Mouse (Mus musculus) ES-Bruce4 (cell line): ENCODE data around the gene Wwp2.

Experiments used
- CTCF ChIP-seq: IDR thresholded peaks from one replicate; pipeline ENCODE4 v1.8.1; 2011; ENCODE audit warnings: low read depth, low read length
- EP300 ChIP-seq: IDR thresholded peaks from 2 replicates; pipeline ENCODE4 v1.6.1; 2011; ENCODE audit warnings: low read depth, low read length; ENCODE audit not compliant: insufficient read depth
- POLR2A ChIP-seq: IDR thresholded peaks from one replicate; pipeline ENCODE4 v1.8.1; 2011; ENCODE audit warnings: low read length; ENCODE audit not compliant: insufficient read depth

DNA sequence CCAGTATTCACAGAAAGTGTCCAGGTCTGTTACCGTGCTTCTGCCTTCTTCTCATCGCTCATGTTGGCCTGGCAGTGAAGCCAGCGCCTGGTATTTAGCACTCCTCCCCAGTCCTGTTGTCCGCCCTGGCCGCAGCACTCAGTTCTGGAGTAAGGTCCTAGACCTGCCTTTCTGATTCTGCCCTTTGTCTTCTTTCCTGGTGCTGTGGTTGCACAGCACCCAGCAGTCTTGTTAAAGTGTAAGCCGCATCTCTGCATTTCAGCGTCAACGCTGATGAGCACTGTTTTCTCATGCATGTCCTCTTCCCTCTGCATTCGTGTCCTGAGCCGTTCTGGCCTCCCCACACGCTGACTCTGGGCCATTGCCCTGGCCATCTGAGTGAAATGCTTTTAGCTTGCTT lies 17.2 kb downstream of the Wwp2 start:
- TF ChIP-seq CTCF (no peak), EP300 (no peak), POLR2A (no peak)
